Mouse (Mus musculus): ENCODE measurements at regions not wholly inside any gene's neighbourhood (a gene's known extent, or its start where the extent isn't known, plus 50 kb on each side); places are given as distances from the start of the nearest gene placed in this dataset.

DNA sequence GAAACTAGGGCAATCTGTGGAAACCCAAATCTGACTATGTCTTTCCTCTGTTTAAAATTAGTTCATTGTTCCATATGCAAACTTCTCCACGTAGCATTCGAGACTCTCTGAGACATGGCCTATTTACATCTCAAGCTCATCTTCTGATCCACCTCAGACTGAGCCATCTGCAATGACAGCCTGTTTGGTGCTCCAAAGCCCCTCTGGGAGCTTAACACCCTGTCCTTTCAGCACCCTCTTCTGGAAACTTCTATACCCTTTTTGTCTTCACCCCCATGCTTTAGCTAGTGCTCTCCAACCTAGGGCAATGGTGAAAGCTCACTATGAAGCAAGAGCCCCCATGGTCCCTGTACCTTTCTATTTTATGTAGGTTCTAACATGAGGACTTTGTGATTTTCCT is 379.7 kb downstream of the Lpin1 start:
- TF ChIP-seq CTCF (IDR thresholded peaks at IDR 0.05; ENCODE audit: borderline replicate concordance, insufficient read depth, low read depth, low read length) (no peak), POLR2A (IDR thresholded peaks at IDR 0.05; ENCODE audit: borderline replicate concordance, insufficient read depth, low read length) (no peak)
